Mouse (Mus musculus) layer of hippocampus, adult 11-12 months (tissue): ENCODE results near the gene Mgea5.
"Not testable (repeated sequence)": the region's sequence is repeated elsewhere in the genome, so short reads cannot be mapped to it uniquely, and the experiment has no call there.

Experiments
- DNase-seq: peaks from one replicate; pipeline ENCODE4 v3.0.0; 2022; ENCODE audit warnings: low spot score

The Mgea5 gene

DNA sequence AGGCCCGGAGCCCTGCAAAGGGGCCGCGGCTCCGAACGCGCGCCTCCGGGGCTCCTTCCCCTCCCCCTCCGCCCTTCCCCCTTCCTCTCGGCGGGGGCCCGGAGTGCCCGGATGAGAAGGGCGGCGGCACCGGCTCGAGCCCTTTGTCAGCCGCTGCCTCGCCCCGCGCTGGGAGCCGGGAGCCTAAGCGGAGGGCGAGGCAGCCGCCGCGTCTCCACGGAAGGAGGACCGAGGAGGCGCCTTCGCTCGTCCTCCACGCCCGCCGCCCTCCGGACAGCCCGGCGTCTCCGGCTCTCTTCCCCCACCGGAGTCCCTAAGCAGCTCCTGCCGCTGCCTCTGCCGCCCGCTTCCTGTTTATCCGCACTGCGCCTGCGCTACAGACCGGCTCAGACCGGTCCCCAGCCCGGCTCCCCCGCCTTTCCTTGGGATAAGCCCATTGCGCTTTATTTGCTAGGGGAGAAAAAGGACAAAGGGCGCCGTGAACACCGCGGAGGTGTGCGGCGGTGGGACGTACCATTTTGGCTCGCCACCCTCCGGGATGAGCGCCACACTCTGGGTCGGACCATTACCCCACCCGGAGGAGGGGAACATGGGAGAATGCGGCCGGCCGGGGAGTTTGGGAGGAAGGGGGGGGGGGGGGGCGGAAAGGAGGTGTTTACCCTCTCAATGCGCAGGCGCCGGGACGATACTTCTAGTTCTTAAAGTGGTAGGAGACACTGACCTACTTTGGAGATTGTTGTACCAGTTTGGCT lies at the start of gene Mgea5:
Gene Mgea5, minus strand, starts transcription at position 657 of the 752 bp plus-strand sequence.
- DNase-seq = peak; percentile 98

DNA sequence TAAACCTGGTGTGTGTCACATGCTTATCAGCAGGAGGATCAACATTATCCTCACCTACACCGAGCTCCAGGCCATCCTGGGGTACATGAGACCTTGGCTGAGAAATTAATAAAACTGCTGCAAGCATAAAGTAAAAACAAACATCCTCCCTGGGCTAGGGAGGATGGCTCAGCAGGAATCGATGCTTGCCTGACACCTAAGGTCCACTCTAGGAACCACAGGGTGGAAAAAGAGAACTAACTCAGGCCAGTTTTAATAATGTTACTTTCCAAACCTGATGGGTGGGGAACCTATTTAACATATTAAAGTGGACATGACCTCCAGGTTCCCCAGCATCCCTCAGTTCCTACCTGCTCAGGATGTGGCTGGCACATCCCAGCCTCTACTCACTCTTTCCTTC lies 47.0 kb upstream of the Mgea5 start:
- no peak for DNase-seq

DNA sequence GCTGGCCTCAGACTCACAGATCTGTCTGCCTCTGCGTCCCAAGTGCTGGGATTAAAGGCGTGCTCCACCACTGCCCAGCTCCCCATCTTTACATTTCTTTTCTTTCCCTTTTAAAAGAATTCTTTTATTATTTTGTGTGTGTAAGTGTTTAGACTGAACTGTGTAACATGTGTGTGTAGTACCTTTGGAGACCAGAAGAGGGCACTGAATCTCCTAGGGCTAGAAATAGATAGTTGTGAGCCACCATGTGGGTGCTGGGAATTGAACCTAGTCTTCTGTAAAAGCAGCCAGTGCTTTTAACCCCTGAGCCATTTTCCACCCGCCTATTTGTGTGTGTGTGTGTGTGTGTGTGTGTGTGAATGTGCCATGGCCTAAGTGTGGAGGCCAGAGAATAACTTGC lies 44.1 kb upstream of the Mgea5 start:
- DNase-seq = no peak

DNA sequence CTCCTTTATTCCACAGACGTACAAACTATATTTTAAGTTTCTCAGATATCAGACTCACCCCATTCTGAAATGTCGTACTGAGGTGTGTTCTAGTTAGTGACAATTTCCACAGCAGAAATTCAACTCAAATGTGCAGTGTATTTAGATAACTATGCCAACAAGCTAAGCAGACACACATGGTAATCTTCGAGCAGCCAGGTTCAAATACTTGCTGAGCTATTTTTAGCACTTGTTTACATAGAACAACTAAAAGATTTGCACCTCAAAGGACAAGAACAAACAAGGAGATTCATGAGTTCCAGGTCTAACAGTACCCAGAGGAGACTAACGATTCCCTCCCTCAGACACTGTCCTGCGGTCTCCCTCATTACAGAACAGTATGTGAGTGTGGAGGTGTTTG lies 43.5 kb upstream of the Mgea5 start:
- DNase-seq = no peak

DNA sequence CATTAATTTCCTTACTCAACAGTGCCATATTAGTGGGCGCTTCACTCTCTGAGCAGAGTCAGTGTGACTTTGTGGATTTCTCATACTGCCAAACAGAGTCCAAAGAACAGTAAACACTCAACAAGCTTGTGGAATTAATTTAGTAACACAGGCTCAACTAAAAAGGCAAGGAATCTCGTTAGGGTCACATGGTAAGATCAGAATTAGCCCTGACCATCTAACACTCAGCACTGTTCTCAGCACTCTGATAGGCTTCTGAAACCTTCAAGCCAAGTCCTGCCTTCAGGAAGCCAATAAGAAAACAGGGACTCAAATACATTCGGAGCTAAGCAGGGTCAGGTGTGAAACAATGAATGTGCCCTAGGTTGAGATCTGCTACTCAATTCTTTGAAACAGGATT lies 42.5 kb upstream of the Mgea5 start:
- DNase-seq = no peak

DNA sequence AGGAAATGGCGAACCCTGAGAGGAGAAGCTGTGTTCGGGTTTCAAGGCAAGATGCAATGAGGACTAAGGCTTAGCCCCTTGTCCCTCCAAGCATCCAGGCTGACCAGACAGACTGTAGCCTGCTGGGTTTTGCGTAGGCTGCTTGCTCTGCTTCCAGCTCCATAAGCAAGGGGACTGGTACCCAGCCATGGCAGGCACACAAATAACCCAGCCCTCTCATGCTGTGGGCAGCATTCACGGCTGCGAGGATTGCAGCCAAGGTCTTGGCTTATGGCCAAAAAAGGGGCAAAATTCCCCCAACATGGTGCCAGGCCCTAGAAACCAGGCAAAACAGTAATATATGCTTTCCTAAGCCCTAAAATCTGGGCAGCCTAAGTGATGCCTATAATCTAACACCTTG lies 38.2 kb upstream of the Mgea5 start:
- DNase-seq = no peak

DNA sequence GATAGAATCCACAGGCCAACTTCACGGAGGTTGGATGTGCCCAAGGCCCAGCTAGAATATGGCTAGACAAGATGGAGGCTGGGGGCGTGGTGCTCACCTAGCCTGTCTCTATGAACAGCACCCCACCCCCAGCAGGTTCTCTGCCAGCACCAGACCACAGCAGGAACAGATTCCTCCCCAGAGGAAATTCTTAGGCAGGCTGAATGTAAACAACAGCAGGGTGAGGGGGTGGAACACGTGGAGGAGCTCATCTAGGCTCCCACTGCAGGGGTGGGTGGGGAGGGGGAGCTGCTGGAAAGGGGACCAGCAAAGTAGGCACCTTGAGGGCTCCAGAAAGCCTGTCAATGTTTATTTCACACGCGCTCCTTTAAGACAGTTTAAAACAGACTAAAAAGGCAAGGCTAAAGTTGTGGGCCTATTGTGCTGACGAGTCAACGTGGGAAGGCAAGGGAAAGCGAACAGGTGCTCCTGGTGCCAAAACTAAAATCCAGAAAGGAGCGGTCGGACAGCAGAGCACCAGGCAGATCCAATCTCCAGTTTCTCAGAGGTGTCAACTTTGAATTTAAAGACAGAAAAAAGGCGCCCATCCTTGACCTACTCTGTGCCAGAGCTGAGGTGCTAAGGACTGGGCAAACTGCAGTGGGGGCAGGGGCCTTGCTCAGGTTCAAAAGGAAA lies 34.3 kb upstream of the Mgea5 start:
- DNase-seq = peak; percentile 61

DNA sequence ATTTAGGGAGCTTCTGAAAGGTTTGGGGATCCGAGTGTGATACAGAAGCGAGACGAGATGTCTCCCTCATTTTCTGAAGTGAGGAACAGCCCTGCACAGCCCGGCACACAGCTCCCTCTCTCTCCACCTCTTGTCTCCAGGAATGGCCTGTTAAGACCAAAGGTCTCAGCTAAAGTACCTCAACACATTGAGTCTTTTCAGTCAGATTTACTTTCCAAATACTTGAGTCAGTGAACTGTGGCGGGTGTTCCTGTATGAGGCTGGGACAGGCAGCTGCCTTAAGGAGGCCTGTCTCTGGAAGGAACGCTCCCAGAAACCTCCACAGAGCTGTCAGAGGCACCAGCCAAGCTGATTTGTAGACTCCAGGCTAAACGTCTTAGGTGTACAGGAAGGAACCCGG lies 33.1 kb upstream of the Mgea5 start:
- no peak for DNase-seq

DNA sequence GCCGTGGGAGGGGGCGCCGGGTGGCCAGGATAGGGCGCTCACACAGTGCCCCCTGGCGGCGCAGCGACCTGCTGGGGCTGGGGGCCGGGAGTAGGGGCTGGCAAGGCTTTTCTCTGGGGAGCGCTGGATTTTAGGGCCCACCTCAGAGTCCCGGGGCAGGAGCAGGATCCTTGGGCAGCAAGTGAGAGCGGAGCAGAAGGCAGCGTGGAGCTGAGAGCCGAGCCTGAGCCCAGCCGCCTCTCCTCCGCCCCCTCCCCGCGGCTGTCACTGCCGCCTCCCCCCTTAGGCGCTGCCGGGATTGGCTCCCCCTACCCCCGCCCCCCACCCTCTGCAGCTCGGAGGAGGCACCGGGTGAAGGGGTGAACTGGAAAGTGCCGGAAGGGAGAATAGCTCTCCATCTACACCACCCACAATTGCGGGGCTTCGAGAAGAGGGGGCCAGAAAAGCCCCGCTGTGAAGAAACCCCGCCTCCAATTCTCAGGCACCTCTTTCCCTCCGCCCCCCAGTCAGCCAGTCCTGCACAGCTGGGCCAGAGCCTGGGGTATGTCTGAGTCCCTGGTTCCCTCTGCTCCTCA lies 32.3 kb upstream of the Mgea5 start, which contains the start of gene Kcnip2:
Gene Kcnip2, minus strand, starts transcription at position 231 of the 575 bp plus-strand sequence.
- peak; percentile 47 for DNase-seq

DNA sequence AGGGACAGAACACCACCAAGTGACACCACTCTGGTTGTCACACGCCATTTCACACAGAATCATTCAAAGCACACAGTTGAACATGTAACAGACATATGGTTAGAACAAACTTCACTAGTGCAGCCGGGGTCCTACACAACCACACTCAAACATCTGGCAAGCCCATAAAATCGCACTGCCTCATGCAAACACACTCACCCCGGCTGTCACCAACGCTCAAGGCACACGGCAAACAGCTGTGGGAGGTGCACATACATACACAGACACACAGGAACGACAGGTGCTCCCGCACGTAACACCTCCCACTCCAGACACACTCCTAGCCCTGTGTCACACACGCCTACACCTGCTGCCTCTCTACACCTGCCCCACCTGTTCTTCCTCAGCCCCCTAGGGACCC lies 31.5 kb upstream of the Mgea5 start:
- DNase-seq = no peak

DNA sequence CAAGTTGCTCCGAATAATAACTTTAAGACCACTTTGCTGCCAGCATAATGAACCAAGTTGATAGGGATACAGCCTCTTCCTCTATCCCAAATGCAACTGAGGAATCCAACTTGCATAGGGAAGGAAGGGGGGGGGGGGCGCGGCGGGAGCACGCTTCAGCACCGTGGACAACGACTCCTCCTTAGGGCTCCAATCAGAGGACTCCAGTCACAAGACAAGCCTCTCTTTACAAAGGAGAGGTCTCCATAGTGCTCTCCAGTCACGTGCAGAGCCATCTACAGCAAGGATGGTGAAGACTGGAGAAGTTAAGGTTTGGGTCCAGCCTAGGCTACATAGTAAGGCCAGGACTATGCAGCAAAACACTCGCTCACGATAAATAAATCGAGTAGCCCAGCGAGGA lies 30.2 kb upstream of the Mgea5 start:
- no peak for DNase-seq

DNA sequence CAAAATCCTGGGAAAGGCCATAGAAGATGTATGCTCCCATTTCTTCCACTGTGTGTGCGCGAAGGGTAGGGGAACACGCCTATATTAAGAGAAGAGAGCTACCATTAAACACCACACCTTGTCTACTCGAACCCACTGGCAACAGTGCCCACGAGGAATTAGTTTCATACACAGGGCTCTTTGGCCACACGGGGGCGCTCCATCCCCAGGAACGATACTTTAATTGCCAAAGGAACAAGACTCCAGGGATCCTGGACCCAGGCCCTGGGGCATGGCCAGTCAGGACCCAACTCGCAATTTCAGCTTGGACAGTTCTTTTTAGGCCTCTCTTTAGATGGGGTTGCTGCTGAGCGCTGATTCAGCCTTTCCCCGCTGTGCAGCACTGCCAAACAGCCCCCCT lies 29.6 kb upstream of the Mgea5 start:
- peak; percentile 93 for DNase-seq

DNA sequence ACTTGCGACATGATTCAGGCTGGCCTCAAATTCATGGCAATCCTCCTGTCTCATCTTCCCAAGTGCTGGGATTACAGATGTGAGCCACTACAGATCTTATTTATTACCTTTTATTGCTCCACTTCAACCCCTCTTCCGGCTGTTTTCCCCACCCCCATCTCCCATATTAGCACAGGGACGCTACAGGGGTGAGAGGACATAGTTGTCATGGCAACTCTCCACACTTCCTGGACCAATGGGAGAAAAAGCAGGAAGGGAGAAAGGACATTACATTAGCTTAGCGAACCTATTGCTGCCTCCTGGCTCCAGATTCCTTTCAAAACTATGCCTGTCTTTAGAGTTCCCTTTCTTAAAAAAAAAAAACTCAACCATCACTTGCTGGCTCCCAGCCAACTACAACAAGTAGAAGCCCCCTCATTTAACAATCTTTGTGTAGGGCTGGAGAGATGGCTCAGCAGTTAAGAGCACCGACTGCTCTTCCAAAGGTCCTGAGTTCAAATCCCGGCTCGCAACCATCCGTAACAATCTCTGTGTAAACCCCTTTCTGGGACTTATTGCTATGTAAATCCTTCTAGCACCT lies 29.1 kb upstream of the Mgea5 start:
- DNase-seq = no peak

DNA sequence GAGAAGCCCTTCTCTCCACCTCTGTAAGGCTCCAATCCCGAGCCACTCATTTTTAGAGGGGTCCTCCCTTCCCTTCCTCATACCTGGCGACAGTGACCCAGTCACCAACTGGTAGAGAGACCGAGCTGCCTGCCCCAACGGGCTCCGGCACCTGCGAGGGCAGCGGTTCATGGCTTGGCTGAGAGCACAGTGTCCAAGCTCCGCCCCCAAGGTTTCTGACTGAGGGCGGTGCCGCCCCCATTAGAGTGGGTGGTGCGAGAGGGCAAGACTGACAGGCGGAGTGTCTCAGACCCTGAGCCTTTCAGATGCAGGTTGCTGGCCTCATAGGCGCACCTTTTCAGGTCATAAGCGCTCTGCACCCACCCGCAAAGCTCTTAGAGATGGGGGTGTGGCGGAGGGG lies 28.5 kb upstream of the Mgea5 start:
- no peak for DNase-seq

DNA sequence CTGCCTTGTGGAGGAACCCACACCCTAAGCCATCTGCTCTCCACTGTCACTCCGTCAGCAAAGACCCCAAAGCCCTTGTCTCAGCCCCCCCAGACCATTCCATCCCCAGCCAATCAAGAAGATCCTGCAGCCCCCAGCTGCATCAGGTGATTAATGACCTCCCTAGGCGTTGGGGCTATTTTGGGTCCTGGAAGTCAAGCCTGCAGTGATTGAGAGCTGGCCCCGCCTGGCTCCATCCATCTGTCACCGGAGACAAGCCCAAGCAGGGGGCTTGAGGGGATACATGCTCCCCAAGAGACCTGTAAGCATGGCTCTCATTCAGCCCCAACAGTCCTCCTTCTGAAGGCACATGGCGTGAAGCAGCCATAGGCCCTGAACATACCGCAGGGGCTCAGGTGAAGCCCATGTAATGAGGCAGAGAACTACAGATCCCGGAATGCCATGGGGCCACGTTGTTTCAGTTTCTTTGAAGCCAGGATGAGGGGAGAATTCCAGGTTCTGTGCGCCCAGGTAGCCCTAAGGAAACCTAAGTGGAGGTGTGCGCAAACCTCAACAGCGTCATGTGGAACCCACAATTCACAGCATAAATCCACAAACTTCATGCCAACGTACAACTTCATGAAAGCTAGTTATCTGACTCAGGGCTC lies 27.5 kb upstream of the Mgea5 start:
- no peak for DNase-seq

DNA sequence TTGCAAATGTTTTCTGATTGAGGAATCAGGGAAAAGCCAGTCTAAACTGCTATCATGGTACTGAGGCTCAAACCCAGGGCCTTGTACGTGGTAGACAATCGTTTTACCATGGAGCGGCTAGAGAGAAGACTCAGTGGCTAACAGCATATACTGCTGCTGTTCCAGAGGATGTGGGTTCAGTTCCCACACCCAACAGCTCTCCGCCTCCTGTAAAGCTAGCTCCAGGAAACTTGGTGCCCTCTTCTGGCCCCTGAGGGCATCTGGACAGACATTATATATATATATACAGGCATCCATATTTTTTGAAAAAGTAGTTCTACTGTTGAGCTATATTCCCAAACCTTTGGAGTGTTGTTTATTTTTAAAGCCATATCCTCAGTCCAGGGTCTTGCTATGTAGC lies 24.1 kb upstream of the Mgea5 start:
- DNase-seq = no peak

DNA sequence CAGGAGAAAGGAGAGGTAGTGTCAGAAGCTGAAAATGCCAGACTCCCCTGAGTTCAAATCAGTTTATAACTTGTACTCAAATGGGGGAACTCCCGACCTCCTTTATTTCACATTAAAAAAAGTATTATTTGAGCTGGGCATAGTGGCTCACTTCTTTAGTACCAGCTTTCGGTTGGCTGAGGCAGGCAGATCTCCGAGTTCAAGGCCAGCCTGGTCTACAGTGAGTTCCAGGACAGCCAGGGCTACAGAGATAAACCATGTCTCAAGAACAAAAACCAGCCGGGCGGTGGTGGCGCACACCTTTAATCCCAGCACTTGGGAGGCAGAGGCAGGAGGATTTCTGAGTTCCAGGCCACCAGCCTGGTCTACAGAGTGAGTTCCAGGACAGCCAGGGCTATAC lies 22.2 kb upstream of the Mgea5 start:
- not testable (repeated sequence) for DNase-seq

DNA sequence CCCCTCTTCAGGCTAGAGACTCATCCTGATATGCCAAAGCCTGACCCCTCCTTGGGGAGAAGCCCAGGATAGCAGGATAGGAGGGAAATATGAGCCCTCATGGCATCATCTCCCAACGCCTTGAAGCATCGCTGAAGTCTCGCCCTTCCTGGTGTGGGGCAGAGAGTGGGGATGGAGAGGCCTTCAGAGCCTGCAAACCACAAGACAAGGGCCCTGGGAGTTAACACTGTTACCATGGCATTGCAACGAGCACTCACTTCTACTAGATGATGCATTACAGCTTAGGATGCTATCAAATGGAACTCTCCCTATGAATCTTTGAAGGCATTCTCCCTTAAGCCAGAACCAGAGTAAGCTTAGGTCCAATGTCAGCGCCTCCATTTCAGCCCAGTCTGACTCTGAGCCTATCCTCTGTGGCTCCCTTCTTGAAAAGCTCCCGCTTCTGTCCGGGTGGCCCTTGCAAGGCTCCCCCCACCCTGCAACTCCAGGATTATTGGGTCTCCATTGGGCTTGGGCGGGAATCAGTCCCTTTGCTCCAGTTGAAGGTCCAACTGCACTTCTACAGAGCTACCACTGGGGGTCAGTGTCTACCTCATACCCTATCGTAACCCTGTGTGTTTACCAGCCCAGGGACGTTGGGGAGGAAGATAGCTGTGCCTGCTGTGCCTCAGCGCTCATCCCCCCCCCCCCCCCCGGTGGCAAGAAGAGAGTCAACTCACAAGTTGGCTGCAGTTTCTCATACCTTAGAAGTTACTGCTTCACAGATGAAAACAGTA lies 21.1 kb upstream of the Mgea5 start:
- no peak for DNase-seq

DNA sequence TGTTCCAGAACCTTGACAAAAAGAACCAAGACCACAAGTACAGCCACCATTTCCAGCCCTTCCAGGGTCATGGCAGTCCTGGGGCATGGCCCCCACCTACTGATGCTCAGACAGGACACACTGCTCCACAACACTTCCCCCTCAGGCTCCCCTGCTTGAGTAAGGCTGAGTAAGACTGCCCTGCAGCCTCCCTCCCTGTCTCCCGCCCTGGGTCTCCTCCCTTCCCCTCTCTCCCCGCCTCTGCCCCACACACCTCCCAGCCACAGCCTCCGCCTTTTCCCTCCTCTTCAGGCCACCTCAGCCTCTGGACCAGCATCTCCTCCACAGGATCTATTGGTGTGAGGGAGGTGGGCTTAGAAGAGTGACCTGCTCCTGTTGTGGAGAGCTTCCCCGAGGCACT lies 19.8 kb upstream of the Mgea5 start:
- no peak for DNase-seq

DNA sequence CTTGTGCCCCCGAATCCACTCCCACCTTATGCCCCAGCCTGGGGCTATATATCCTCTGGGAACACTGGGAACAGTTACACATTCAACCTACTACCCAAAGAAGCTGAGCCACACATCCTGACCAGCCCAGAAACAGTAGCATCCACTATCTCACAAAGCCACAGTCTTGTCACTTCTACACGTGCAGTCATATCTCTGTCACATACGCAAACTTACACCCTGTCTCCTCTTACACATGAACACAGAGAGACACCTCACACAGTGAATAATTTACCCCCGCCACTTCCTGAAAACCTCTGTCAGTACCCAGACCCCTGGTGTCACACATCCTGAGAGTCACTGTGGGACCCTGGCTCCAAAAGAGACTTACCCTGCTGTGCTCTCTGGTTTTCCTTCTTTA lies 19.1 kb upstream of the Mgea5 start:
- DNase-seq = no peak

DNA sequence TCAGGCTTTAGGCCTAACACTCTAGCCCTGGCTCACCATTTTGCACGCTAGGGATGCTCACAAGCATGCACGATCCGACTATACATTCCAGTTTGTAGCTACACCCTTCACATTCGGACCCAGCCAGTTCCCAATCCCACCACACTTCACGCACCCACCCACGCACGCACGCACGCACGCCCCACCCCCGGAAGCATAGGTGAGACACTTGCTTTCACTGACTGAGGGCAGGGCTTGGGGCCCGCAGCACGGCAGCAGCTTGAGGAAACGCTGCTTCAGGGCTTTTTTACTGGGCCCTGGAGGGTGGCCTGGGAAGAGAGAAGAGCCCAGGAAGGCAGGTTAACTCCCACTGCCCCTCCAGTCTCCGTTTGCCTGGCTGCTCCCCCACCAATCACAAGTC lies 13.2 kb upstream of the Mgea5 start:
- no peak for DNase-seq

DNA sequence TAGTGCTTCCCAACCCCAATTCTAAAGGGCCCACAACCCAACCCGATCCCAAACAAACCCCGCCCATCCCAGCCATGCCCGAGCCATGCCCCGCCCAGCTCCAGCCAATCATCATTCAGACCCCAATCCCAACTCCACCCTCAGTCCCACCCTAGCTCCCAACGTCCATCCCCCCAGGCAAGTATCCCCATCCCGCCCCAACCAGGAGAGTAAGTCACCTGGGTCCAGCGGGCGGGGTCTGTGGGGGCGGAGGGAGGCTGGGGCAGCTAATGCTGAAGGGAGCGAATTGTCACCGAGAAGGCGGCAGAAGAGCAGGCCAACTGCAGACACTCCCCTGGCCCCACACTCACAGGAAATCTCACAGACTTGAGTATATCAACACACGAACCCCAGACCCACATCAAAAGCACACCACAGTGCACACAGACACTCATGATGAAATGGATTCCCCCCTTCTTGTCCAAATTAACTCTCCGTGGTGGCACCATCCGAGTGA lies 12.5 kb upstream of the Mgea5 start:
- DNase-seq = no peak
